Mouse (Mus musculus) embryo, embryonic 11 days (tissue): ENCODE data around the gene Vps37c.

Experiments
- DNase-seq: peaks from one replicate; pipeline ENCODE4 v3.0.0-alpha.2; 2015

The Vps37c gene

GRCm38 (mm10) chr19:10714682-10715475 is 26.3 kb downstream of the Vps37c start:
- DNase-seq, result peak; percentile 78

GRCm38 (mm10) chr19:10715476-10715875 is 26.9 kb downstream of the Vps37c start:
- DNase-seq, result no peak

- no peak for DNase-seq
Observed at GRCm38 (mm10) chr19:10718251-10718775, 29.8 kb downstream of the Vps37c start.

GRCm38 (mm10) chr19:10719751-10720150 is 31.2 kb downstream of the Vps37c start:
- DNase-seq, result peak; percentile 32

- DNase-seq, result no peak
Observed at GRCm38 (mm10) chr19:10720524-10720923, 32.0 kb downstream of the Vps37c start.

GRCm38 (mm10) chr19:10721064-10721463 is 32.5 kb downstream of the Vps37c start:
- no peak for DNase-seq

GRCm38 (mm10) chr19:10723084-10723483 is 34.5 kb downstream of the Vps37c start:
- DNase-seq, result no peak

GRCm38 (mm10) chr19:10723649-10724048 is 35.1 kb downstream of the Vps37c start:
- DNase-seq, result peak; percentile 54

GRCm38 (mm10) chr19:10724629-10725363 is 36.3 kb downstream of the Vps37c start:
- no peak for DNase-seq

GRCm38 (mm10) chr19:10729889-10730288 is 41.4 kb downstream of the Vps37c start:
- DNase-seq, result no peak

GRCm38 (mm10) chr19:10730469-10730868 is 41.9 kb downstream of the Vps37c start:
- no peak for DNase-seq

GRCm38 (mm10) chr19:10731975-10732374 is 43.4 kb downstream of the Vps37c start:
- DNase-seq, result no peak

- no peak for DNase-seq
Observed at GRCm38 (mm10) chr19:10732741-10733140, 44.2 kb downstream of the Vps37c start.

- no peak for DNase-seq
Observed at GRCm38 (mm10) chr19:10733501-10734127, 45.1 kb downstream of the Vps37c start.

GRCm38 (mm10) chr19:10734554-10734953 is 46.0 kb downstream of the Vps37c start:
- DNase-seq, result no peak

GRCm38 (mm10) chr19:10735061-10735460 is 46.5 kb downstream of the Vps37c start:
- DNase-seq, result no peak

GRCm38 (mm10) chr19:10735861-10736260 is 47.3 kb downstream of the Vps37c start:
- DNase-seq, result no peak

GRCm38 (mm10) chr19:10738038-10738437 is 49.5 kb downstream of the Vps37c start:
- DNase-seq, result no peak

- no peak for DNase-seq
Observed at GRCm38 (mm10) chr19:10738811-10739210, 50.3 kb downstream of the Vps37c start, which contains the start of gene Cd5. TSS of gene Cd5 (minus strand) at chr19:10739002.

- DNase-seq, result no peak
Observed at GRCm38 (mm10) chr19:10739916-10740315, 51.4 kb downstream of the Vps37c start.

- no peak for DNase-seq
Observed at GRCm38 (mm10) chr19:10740641-10741440, 52.3 kb downstream of the Vps37c start.

- no peak for DNase-seq
Observed at GRCm38 (mm10) chr19:10742145-10742544, 53.6 kb downstream of the Vps37c start.
